Mouse (Mus musculus) midbrain, postnatal 0 days (tissue): ENCODE results near the gene Prkci. TPM values are rescaled to one million over a fixed set of nuclear protein-coding genes. Genes with fewer than 3 reads are reported as not detected.
A peak's percentile ranks its signal among the peaks of the same experiment; 100 is the strongest.

Experiments used
- ATAC-seq: fragments of 200-750 bp; cut with Nextera tagmentation; 2 replicates; pipeline ENCODE4 v1.8.0; 2017; ENCODE audit warnings: moderate number of reproducible peaks, mild to moderate bottlenecking, moderate TSS enrichment, moderate library complexity; ENCODE audit not compliant: low FRiP score
- DNase-seq: peaks from one replicate; pipeline ENCODE4 v3.0.0-alpha.2; 2015; ENCODE audit warnings: low spot score
- H3K27ac ChIP-seq: fragments of 300-500 bp; sonication (generic); 2 replicates; pipeline ENCODE4 v1.5.1; 2014; ENCODE audit warnings: low read depth, mild to moderate bottlenecking, low read length, mixed read lengths
- H3K27me3 ChIP-seq: fragments of 300-500 bp; sonication (generic); 2 replicates; pipeline ENCODE4 v1.6.1; 2014; ENCODE audit warnings: low read length, control low read depth, mixed read lengths; ENCODE audit not compliant: insufficient read depth
- H3K36me3 ChIP-seq: fragments of 300-500 bp; sonication (generic); 2 replicates; pipeline ENCODE4 v1.6.1; 2014; ENCODE audit warnings: low read length, control low read depth, mixed read lengths; ENCODE audit not compliant: insufficient read depth
- H3K4me1 ChIP-seq: fragments of 300-500 bp; sonication (generic); 2 replicates; pipeline ENCODE4 v1.6.1; 2014; ENCODE audit warnings: mild to moderate bottlenecking, control low read depth, antibody characterized with exemption, low read length, mixed read lengths; ENCODE audit not compliant: insufficient read depth
- H3K4me2 ChIP-seq: fragments of 300-500 bp; sonication (generic); 2 replicates; pipeline ENCODE4 v1.6.1; 2014; ENCODE audit warnings: low read depth, mild to moderate bottlenecking, low read length, mixed read lengths; ENCODE audit not compliant: poor library complexity, severe bottlenecking
- H3K4me3 ChIP-seq: fragments of 300-500 bp; sonication (generic); 2 replicates; pipeline ENCODE4 v1.5.1; 2014; ENCODE audit warnings: low read depth, mild to moderate bottlenecking, low read length, moderate library complexity
- H3K9ac ChIP-seq: fragments of 300-500 bp; sonication (generic); replicated peaks from 2 replicates; pipeline ENCODE4 v1.6.1; 2014; ENCODE audit warnings: mild to moderate bottlenecking, low read length, moderate library complexity, mixed read lengths; ENCODE audit not compliant: poor library complexity, severe bottlenecking
- H3K9me3 ChIP-seq: fragments of 300-500 bp; sonication (generic); 2 replicates; pipeline ENCODE4 v1.6.1; 2016; ENCODE audit warnings: low read length, control low read depth
- CTCF ChIP-seq: IDR thresholded peaks from 2 replicates; pipeline ENCODE4 v1.5.1; 2016; ENCODE audit warnings: antibody characterized with exemption, mild to moderate bottlenecking
- WGBS: fragments of 180-500 bp; shearing (Covaris S2); extraction: QIAGEN DNeasy Blood & Tissue Kit; methylation state at CpG from one replicate; pipeline ENCODE4 v1.1.7; 2014; 5-methylcytosine and 5-hydroxymethylcytosine counted together
- polyA plus RNA-seq: library from polyadenylated mRNA; unstranded; fragments of >200 nt; fragmentation: Nextera tagmentation; extraction: Ambion mirVana; gene quantifications from 2 replicates; pipeline ENCODE4 v1.2.1, GENCODE M21; 2015
- total RNA-seq: library from RNA; depleted of rRNA; stranded (reverse); fragments of >200 nt; gene quantifications from 2 replicates; pipeline ENCODE4 v1.2.3, GENCODE M21; 2014

The Prkci gene
- total and polyA plus RNA-seq, 2 experiments from 2014 or later = 19.6 to 56.7 TPM

GRCm38 (mm10) chr3:31020656-31021055 is 25.1 kb downstream of the Prkci start:
- peak; percentile 36 for DNase-seq
- H3K9me3 ChIP-seq = no peaks in the 10 kb centered on the region
- H3K27ac ChIP-seq = no peak overlapping the region
- H3K4me3 ChIP-seq = no peak overlapping the region
- H3K36me3 ChIP-seq = 0 out of 2 replicates have a peak, but pooled peaks cover 5% of the 10 kb centered on the region
- no peak for ATAC-seq
- no peaks in the 10 kb centered on the region for H3K27me3 ChIP-seq
- no peak overlapping the region for H3K9ac ChIP-seq
- TF ChIP-seq CTCF = no peak
- WGBS = 89% methylated on average over 4 of the region's 4 CpGs
- no peaks in the 10 kb centered on the region; the same call in 1 of the 2 replicates for H3K4me1 ChIP-seq
- H3K4me2 ChIP-seq = no peak overlapping the region

DNA sequence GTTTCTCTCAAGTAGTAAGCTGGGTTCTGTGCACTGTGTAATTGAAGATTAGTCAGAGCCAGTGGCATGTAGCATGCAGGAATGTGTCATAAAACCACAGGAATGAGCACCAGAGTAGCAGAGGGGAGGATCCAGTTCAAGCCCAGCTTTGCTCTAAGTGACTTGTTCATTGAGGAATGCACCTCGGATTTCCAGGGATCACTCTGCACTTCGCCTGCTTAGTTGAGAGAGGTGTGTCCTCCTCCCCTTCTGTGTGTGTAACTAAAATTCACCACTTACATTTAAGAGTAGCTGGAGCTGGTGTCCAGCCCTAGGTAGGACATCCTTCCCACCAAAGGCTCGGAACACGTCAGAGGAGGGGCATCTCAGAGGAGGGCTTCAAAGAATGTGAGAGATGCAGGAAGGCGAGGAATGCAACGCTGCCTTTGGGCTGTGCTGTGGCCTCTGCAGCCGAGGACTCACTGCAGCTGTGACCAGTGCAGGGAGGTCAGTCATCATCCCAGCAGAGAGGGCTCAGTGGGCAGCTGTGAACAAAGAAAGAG is 27.4 kb downstream of the Prkci start:
- peaks cover 5% of the 10 kb centered on the region; the same call in 1 of the 2 replicates for H3K36me3 ChIP-seq
- no peaks in the 10 kb centered on the region for H3K27me3 ChIP-seq
- ATAC-seq = no peak
- no peak for DNase-seq
- H3K9me3 ChIP-seq = no peaks in the 10 kb centered on the region
- no peak overlapping the region for H3K4me2 ChIP-seq
- 47% methylated on average over 7 of the region's 7 CpGs for WGBS
- no peak for TF ChIP-seq CTCF
- no peak overlapping the region for H3K9ac ChIP-seq
- H3K4me1 ChIP-seq = no peaks in the 10 kb centered on the region
- no peak overlapping the region for H3K4me3 ChIP-seq
- no peak overlapping the region for H3K27ac ChIP-seq

DNA sequence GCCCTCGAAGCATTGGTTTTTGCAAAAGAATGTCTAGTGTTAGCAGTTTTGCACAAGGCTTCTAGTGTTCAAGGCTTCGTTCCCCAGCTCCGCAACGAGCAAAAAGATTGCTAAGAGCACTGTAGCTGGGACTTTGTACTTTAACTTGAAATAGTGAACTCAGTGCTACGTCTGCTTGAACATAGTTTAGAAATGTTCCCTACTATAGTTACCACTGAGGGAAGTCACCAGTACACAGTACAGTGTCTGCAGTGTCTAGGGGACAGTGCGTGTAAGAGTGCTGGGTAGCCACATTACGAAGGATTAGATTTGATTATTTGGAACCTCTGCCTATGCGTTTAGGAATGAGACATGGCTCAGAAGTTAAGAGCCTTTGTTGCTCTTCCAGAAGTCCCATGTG is 32.2 kb downstream of the Prkci start:
- peaks cover 8% of the 10 kb centered on the region; the same call in 1 of the 2 replicates for H3K36me3 ChIP-seq
- no peak for TF ChIP-seq CTCF
- no peaks in the 10 kb centered on the region for H3K27me3 ChIP-seq
- no peaks in the 10 kb centered on the region for H3K9me3 ChIP-seq
- no peaks in the 10 kb centered on the region for H3K4me1 ChIP-seq
- no peak overlapping the region for H3K9ac ChIP-seq
- H3K4me2 ChIP-seq = no peak overlapping the region
- 94% methylated on average over 8 of the region's 8 CpGs for WGBS
- H3K27ac ChIP-seq = no peak overlapping the region
- no peak overlapping the region for H3K4me3 ChIP-seq
- DNase-seq = no peak
- ATAC-seq = no peak

DNA sequence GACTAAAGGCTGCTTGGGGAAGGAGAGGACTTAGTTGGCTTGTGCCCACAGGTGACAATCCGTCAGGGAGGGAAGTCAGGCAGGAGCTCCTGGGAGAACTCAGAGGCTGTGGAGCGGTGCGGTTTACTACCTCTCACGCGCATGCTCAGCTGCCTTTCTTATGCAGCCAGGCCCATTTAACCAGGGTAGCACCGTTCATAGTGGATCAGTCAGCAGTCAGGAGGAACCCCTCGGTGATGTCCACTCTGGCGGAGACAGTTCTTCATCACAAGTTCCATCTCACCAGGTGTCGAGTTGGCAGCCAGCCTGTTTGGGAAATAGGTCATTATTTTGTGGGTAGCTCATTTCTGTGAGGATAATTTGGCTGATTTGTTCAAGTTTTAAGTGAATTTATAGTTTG is 36.1 kb downstream of the Prkci start:
- no peak overlapping the region for H3K27ac ChIP-seq
- no peak for ATAC-seq
- no peaks in the 10 kb centered on the region for H3K4me1 ChIP-seq
- peaks cover 8% of the 10 kb centered on the region; the same call in 1 of the 2 replicates for H3K36me3 ChIP-seq
- DNase-seq = no peak
- H3K4me3 ChIP-seq = no peak overlapping the region
- 92% methylated on average over 9 of the region's 9 CpGs for WGBS
- no peak for TF ChIP-seq CTCF
- H3K4me2 ChIP-seq = no peak overlapping the region
- no peaks in the 10 kb centered on the region for H3K27me3 ChIP-seq
- H3K9me3 ChIP-seq = no peaks in the 10 kb centered on the region
- no peak overlapping the region for H3K9ac ChIP-seq

GRCm38 (mm10) chr3:31033644-31034043 is 38.1 kb downstream of the Prkci start:
- H3K9me3 ChIP-seq = no peaks in the 10 kb centered on the region
- WGBS = 83% methylated on average over 3 of the region's 3 CpGs
- no peak overlapping the region for H3K27ac ChIP-seq
- no peak overlapping the region for H3K9ac ChIP-seq
- H3K36me3 ChIP-seq = peaks cover 7% of the 10 kb centered on the region; the same call in 1 of the 2 replicates
- DNase-seq (no peak), ATAC-seq (no peak)
- no peaks in the 10 kb centered on the region for H3K4me1 ChIP-seq
- no peak for TF ChIP-seq CTCF
- H3K4me3 ChIP-seq = no peak overlapping the region
- no peaks in the 10 kb centered on the region for H3K27me3 ChIP-seq
- no peak overlapping the region for H3K4me2 ChIP-seq

DNA sequence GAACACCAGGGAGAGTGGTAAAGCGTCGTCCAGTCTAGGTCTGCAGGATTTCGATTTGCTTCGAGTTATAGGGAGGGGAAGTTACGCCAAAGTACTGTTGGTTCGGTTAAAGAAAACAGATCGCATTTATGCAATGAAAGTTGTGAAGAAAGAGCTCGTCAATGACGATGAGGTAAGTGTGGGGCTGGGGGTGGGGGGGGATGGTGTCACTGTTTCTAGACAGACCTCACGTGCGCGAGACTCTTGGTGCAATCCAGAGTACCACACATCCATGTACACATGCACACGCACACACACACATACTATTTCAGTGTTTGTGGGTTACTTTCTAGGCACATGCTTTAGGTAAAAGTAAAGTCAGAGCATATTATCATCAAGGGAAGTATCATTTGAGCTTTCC is 42.3 kb downstream of the Prkci start:
- Histone ChIP-seq H3K9ac (no peak overlapping the region), H3K4me2 (no peak overlapping the region), H3K4me3 (no peak overlapping the region), H3K4me1 (no peaks in the 10 kb centered on the region), H3K27ac (no peak overlapping the region), H3K27me3 (no peaks in the 10 kb centered on the region), H3K9me3 (no peaks in the 10 kb centered on the region), H3K36me3 (no peaks in the 10 kb centered on the region; the same call in 1 of the 2 replicates)
- WGBS = 95% methylated on average over 13 of the region's 13 CpGs
- no peak for ATAC-seq
- DNase-seq = no peak
- no peak for TF ChIP-seq CTCF
